Mouse (Mus musculus): Measurements from ENCODE around the gene Gm3409. TPM values are rescaled to one million over a fixed set of nuclear protein-coding genes. Genes with fewer than 3 reads are reported as not detected.
"Not testable (repeated sequence)": the region's sequence is repeated elsewhere in the genome, so short reads cannot be mapped to it uniquely, and the experiment has no call there.

Gene Gm3409
- polyA plus RNA-seq (2015; fragmentation: Nextera tagmentation; extraction: Ambion mirVana) = not detected in 2 replicates

DNA sequence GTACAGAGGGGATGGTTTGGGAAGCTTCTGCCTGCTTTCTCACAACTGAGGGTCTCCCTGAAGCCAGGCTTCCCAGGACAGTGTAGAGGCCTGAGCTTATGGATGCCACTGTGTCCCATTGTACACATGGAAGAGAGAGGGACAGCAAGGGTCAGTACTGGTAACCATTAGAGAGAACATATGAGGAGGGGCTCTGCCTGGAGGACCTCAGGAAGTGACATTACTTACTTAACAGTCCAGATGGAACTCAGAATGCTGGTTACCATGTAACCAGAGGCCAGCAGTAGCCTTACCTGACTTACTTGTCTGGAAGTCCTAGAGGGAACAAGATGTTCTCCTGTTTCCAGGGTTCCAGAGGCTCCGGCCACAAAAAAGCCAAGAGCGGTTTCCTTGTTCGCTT lies at the start of gene Gm3409:
Gene Gm3409 (plus strand): TSS at position 301 of the 400 bp plus-strand sequence.
- not testable (repeated sequence) for H3K4me2 ChIP-seq; H3K9me3 ChIP-seq; H3K4me1 ChIP-seq; H3K4me3 ChIP-seq; H3K27me3 ChIP-seq; ATAC-seq (ENCODE audit: insufficient number of reproducible peaks, low FRiP score, low TSS enrichment, low read depth); H3K36me3 ChIP-seq; H3K9ac ChIP-seq; H3K27ac ChIP-seq
- WGBS = 90% methylated on average over 3 of the region's 3 CpGs

DNA sequence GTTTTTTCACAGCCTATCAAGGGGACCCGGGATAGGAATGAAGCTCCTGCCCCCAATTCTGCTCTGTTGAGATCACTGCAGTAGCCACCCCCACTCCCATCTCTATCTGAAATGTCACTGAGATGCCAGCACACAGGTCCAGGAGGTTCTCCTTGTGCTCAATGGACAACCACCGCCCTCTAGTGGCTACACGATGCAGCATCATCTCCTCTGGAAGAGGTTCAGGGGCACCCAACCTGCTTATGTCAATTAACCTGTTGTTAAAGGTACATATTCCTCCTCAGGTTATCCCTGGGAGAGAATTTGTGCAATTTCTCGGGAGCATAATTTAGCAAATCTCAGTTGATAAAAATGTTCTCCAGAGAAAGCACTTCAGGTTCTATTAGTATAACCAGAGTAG lies 48.5 kb upstream of the Gm3409 start:
- not testable (repeated sequence) for H3K27me3 ChIP-seq; H3K36me3 ChIP-seq; H3K4me2 ChIP-seq; H3K27ac ChIP-seq; H3K4me3 ChIP-seq; ATAC-seq (ENCODE audit: insufficient number of reproducible peaks, low FRiP score, low TSS enrichment, low read depth); H3K9me3 ChIP-seq; H3K9ac ChIP-seq; H3K4me1 ChIP-seq
- 11% methylated on average over 3 of the region's 4 CpGs for WGBS

DNA sequence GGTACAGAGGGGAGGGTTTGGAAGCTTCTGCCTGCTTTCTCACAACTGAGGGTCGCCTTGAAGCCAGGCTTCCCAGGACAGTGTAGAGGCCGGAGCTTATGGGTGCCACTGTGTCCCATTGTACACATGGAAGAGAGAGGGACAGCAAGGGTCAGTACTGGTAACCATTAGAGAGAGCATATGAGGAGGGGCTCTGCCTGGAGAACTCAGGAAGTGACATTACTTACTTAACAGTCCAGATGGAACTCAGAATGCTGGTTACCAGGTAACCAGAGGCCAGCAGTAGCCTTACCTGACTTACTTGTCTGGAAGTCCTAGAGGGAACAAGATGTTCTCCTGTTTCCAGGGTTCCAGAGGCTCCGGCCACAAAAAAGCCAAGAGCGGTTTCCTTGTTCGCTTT lies 46.4 kb upstream of the Gm3409 start, which contains the start of gene Gm6370:
Gene Gm6370 (plus strand): TSS at position 301 of the 400 bp plus-strand sequence.
- not testable (repeated sequence) for H3K4me2 ChIP-seq; H3K27me3 ChIP-seq; H3K9ac ChIP-seq; H3K27ac ChIP-seq; H3K4me1 ChIP-seq; H3K9me3 ChIP-seq; H3K36me3 ChIP-seq; ATAC-seq (ENCODE audit: insufficient number of reproducible peaks, low FRiP score, low TSS enrichment, low read depth); H3K4me3 ChIP-seq
- no CpG with 5 or more reads among the region's 5 CpGs for WGBS

DNA sequence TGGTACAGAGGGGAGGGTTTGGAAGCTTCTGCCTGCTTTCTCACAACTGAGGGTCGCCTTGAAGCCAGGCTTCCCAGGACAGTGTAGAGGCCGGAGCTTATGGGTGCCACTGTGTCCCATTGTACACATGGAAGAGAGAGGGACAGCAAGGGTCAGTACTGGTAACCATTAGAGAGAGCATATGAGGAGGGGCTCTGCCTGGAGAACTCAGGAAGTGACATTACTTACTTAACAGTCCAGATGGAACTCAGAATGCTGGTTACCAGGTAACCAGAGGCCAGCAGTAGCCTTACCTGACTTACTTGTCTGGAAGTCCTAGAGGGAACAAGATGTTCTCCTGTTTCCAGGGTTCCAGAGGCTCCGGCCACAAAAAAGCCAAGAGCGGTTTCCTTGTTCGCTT lies 35.3 kb upstream of the Gm3409 start, which contains the start of gene 4930449I24Rik:
Gene 4930449I24Rik (plus strand): TSS at position 301 of the 400 bp plus-strand sequence.
- not testable (repeated sequence) for H3K4me1 ChIP-seq; H3K9me3 ChIP-seq; ATAC-seq (ENCODE audit: insufficient number of reproducible peaks, low FRiP score, low TSS enrichment, low read depth); H3K27me3 ChIP-seq; H3K9ac ChIP-seq; H3K27ac ChIP-seq; H3K36me3 ChIP-seq; H3K4me3 ChIP-seq; H3K4me2 ChIP-seq
- WGBS = no CpG with 5 or more reads among the region's 5 CpGs

DNA sequence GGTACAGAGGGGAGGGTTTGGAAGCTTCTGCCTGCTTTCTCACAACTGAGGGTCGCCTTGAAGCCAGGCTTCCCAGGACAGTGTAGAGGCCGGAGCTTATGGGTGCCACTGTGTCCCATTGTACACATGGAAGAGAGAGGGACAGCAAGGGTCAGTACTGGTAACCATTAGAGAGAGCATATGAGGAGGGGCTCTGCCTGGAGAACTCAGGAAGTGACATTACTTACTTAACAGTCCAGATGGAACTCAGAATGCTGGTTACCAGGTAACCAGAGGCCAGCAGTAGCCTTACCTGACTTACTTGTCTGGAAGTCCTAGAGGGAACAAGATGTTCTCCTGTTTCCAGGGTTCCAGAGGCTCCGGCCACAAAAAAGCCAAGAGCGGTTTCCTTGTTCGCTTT lies 23.6 kb upstream of the Gm3409 start, which contains the start of gene Gm3402:
Gene Gm3402 (plus strand): TSS at position 301 of the 400 bp plus-strand sequence.
- ATAC-seq (ENCODE audit: insufficient number of reproducible peaks, low FRiP score, low TSS enrichment, low read depth); H3K4me1 ChIP-seq; H3K36me3 ChIP-seq; H3K4me2 ChIP-seq; H3K4me3 ChIP-seq; H3K27me3 ChIP-seq; H3K27ac ChIP-seq; H3K9ac ChIP-seq; H3K9me3 ChIP-seq: not testable (repeated sequence)
- WGBS = 83% methylated on average over 2 of the region's 5 CpGs

DNA sequence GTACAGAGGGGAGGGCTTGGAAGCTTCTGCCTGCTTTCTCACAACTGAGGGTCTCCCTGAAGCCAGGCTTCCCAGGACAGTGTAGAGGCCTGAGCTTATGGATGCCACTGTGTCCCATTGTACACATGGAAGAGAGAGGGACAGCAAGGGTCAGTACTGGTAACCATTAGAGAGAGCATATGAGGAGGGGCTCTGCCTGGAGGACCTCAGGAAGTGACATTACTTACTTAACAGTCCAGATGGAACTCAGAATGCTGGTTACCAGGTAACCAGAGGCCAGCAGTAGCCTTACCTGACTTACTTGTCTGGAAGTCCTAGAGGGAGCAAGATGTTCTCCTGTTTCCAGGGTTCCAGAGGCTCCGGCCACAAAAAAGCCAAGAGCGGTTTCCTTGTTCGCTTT lies 11.9 kb upstream of the Gm3409 start, which contains the start of gene Gm3404:
Gene Gm3404 (plus strand): TSS at position 301 of the 400 bp plus-strand sequence.
- H3K9ac ChIP-seq; H3K4me2 ChIP-seq; H3K27me3 ChIP-seq; H3K27ac ChIP-seq; H3K4me3 ChIP-seq; H3K4me1 ChIP-seq; ATAC-seq (ENCODE audit: insufficient number of reproducible peaks, low FRiP score, low TSS enrichment, low read depth); H3K9me3 ChIP-seq; H3K36me3 ChIP-seq: not testable (repeated sequence)
- WGBS = 94% methylated on average over 3 of the region's 3 CpGs

DNA sequence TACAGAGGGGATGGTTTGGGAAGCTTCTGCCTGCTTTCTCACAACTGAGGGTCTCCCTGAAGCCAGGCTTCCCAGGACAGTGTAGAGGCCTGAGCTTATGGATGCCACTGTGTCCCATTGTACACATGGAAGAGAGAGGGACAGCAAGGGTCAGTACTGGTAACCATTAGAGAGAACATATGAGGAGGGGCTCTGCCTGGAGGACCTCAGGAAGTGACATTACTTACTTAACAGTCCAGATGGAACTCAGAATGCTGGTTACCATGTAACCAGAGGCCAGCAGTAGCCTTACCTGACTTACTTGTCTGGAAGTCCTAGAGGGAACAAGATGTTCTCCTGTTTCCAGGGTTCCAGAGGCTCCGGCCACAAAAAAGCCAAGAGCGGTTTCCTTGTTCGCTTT lies 18.4 kb downstream of the Gm3409 start, which contains the start of gene Gm3415:
Gene Gm3415 (plus strand): TSS at position 301 of the 400 bp plus-strand sequence.
- H3K4me2 ChIP-seq; H3K36me3 ChIP-seq; H3K27me3 ChIP-seq; H3K4me3 ChIP-seq; H3K9ac ChIP-seq; ATAC-seq (ENCODE audit: insufficient number of reproducible peaks, low FRiP score, low TSS enrichment, low read depth); H3K27ac ChIP-seq; H3K4me1 ChIP-seq; H3K9me3 ChIP-seq: not testable (repeated sequence)
- no CpG with 5 or more reads among the region's 3 CpGs for WGBS

DNA sequence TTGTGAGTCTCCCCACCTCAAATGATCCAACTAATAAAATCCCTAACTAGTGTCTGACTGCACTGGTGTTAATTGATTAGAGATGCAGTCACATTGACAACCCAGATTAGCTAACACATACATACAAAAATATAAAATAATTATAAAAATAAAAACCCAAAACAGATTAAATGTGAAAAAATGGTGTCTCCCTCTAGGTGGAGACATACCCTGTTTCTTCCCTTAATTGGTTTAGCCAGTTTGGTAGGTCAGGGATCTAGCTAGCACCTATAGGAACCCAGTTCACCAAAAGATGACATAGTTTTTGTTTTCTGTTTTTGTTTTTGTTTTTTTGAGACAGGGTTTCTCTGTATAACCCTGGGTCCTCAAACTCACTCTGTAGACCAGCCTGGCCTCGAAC lies 26.8 kb downstream of the Gm3409 start:
- 81% methylated on average over 1 of the region's 1 CpGs for WGBS
- Histone ChIP-seq H3K27me3 (no peaks in the 10 kb centered on the region), H3K9me3 (no peaks in the 10 kb centered on the region), H3K4me2 (no peak overlapping the region), H3K36me3 (no peaks in the 10 kb centered on the region), H3K9ac (no peak overlapping the region), H3K27ac (no peak overlapping the region), H3K4me3 (no peak overlapping the region), H3K4me1 (no peaks in the 10 kb centered on the region)
- no peak for ATAC-seq (ENCODE audit: insufficient number of reproducible peaks, low FRiP score, low TSS enrichment, low read depth)

DNA sequence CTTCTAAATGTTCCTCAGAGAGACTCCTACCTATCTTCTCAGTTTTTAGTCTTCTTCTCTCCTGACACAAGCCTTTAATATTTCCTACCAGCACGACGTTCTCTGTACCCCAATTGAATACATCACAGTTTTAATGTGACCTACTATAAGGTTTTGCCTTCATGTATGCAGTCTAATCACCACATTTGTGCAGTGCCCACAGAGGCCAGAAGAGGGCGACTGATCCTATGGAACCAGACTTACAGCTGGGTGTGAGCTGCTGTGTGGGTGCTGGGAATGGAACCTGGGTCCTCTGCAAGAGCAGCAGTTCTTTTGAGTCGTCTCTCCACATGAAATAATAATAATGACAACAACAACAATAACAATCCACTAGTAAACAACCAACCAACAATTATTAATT lies 29.6 kb downstream of the Gm3409 start:
- Histone ChIP-seq H3K4me3 (no peak overlapping the region), H3K36me3 (no peaks in the 10 kb centered on the region), H3K4me2 (no peak overlapping the region), H3K4me1 (no peaks in the 10 kb centered on the region), H3K9ac (no peak overlapping the region), H3K27ac (no peak overlapping the region), H3K9me3 (no peaks in the 10 kb centered on the region), H3K27me3 (no peaks in the 10 kb centered on the region)
- no peak for ATAC-seq (ENCODE audit: insufficient number of reproducible peaks, low FRiP score, low TSS enrichment, low read depth)
- 65% methylated on average over 4 of the region's 4 CpGs for WGBS

DNA sequence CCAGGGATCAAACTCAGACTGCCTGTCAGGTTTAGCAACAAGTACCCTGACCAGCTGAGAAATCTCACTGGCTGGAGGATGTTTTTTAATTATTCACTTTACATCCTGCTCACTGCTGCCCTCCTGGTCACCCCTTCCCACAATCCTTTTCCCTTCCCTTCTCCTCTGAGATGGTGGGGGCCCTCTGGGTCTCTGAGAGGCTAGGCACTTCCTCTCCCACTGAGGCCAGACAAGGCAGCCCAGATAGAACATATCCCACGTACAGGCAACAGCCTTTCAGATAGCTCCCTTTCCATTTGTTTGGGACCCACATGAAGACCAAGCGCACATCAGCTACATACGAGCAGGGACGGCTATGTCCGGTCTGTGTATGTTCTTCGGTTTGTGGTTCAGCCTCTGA lies 32.7 kb downstream of the Gm3409 start:
- H3K27ac ChIP-seq = not testable (repeated sequence)
- 82% methylated on average over 6 of the region's 6 CpGs for WGBS

DNA sequence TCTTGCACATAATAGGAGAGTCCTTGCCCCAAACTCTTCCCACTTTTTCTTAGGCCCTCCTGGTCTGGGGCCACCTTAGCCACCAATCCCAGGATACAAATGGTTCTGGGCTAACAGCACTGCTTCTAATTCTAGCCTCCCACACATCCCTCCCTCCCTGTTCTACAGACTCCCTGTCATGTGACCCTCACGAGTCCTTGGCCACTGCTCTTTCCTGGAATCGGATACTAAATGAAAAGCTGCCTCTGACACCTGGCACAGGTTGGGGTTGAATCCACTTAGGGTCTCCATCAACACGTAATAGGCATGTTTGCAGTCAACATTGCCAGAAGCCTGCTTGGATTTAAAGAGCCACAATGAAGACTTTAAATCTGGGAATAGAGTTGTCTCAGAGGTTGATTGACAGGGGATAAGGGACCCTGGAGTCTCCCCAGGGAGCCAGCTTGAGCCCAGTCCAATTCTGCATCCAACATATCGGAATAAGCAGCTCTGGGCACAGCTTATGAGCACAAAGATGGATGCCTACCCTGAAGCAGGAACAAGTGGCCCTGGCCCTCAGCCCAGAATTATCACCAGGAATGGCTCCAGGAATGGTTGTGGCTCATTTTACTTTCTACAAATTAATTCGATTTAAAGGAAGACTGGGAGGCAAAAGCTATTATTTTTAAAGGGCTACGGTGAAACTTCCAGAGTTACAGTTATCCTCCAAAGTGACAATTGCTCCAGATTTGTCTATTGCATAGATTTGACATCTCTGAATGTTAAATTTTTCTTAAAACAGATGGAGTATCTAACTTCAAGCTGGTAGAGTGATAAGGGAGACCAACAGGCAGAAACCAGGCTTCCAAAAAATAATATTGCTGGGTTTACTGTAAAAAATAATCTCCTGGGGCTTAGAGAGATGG lies 34.6 kb downstream of the Gm3409 start:
- H3K27me3 ChIP-seq; H3K9ac ChIP-seq; H3K4me3 ChIP-seq; H3K9me3 ChIP-seq; ATAC-seq (ENCODE audit: insufficient number of reproducible peaks, low FRiP score, low TSS enrichment, low read depth); H3K27ac ChIP-seq; H3K36me3 ChIP-seq; H3K4me1 ChIP-seq; H3K4me2 ChIP-seq: not testable (repeated sequence)
- 53% methylated on average over 6 of the region's 6 CpGs for WGBS

More for the DNA sequence above, 32.7 kb downstream of the Gm3409 start:
- not testable (repeated sequence) for H3K4me2 ChIP-seq; H3K36me3 ChIP-seq; H3K27me3 ChIP-seq; H3K4me3 ChIP-seq; H3K9me3 ChIP-seq; ATAC-seq (ENCODE audit: insufficient number of reproducible peaks, low FRiP score, low TSS enrichment, low read depth); H3K4me1 ChIP-seq; H3K9ac ChIP-seq

DNA sequence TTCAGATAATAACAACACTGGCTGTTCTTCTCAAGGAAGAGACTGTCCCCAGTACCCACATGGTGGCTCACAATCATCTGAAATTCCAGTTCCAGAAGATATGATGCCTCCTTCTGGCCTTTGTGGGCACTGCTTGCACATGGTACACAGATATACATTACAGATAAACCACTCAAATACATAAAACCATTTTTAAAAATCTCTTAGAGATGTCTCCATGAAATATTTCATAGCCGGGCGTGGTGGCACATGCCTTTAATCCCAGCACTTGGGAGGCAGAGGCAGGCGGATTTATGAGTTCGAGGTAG lies 35.2 kb downstream of the Gm3409 start:
- 94% methylated on average over 4 of the region's 4 CpGs for WGBS
- H3K4me2 ChIP-seq; H3K36me3 ChIP-seq; H3K4me1 ChIP-seq; H3K27me3 ChIP-seq; H3K4me3 ChIP-seq; H3K27ac ChIP-seq; H3K9ac ChIP-seq; ATAC-seq (ENCODE audit: insufficient number of reproducible peaks, low FRiP score, low TSS enrichment, low read depth); H3K9me3 ChIP-seq: not testable (repeated sequence)

Data from limb, embryonic 15.5 days (tissue).